8 mouse cellular contexts compared by ENCODE assay signal in the genomic region with DNA sequence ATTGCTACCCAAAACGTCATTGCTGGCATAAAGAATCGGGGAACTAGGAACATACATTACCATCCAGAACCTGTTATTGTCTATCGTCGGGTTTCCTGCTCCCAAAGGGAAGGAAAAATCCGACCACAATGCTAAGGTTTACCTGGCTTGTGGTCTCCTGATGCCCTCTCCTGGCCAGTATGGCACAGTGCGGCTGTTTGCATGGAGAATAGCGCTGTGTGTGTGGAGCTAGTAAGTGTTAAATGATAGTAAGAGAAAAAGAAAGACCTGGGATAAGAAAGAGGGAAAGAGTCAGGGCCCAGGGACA. TPM values are rescaled to one million over a fixed set of nuclear protein-coding genes. Genes with fewer than 3 reads are reported as not detected.
DNase-seq lines count a peak whose midpoint lies in the region; ATAC-seq and TF ChIP-seq lines count a peak whose summit lies in the region.

No protein-coding gene starts in this region.

- DNase-seq in left cerebral cortex, adult 18-20 months (ENCODE audit: low spot score in 2 of 2) = peak; percentile 62 to 69
- DNase-seq in left cerebral cortex, adult 11 months (ENCODE audit: low spot score) = no peak
- DNase-seq in cerebellum, adult 8-10 months = peak; percentile 22
- DNase-seq in hindbrain, postnatal 0 days (ENCODE audit: low spot score) = peak; percentile 91
- peak; percentile 67 to 73 for DNase-seq in left cerebral cortex, postnatal 14 days (ENCODE audit: low spot score in 2 of 2)
- DNase-seq in right cerebral cortex, postnatal 4 days = peak; percentile 60

- WGBS in hindbrain, postnatal 0 days = 2% methylated on average over 7 of the region's 7 CpGs

- TF ChIP-seq CTCF in hindbrain, postnatal 0 days (IDR thresholded peaks at IDR 0.05; ENCODE audit: low read depth) = peak; percentile 99

- intact Hi-C loops in left cerebral cortex, postnatal 14 days (cut with DNase I) = loop anchor here (1.0 to 10.0 kb wide), 2 partner anchors 181 to 1005 kb away; no protein-coding TSS in a partner anchor

- ATAC-seq in frontal cortex, adult (ENCODE audit: low TSS enrichment) = peak; percentile 99
- ATAC-seq in hindbrain, postnatal 0 days = peak; percentile 89
- ATAC-seq in megakaryocyte progenitor cell, adult 5-6 weeks (replicated peaks; ENCODE audit: poor library complexity) = peak; percentile 91

- no peaks in the 10 kb centered on the region for H3K27me3 ChIP-seq in hindbrain, postnatal 0 days (ENCODE audit: insufficient read depth, low read length)

- no peak overlapping the region for H3K27ac ChIP-seq in hindbrain, postnatal 0 days

- no peak overlapping the region for H3K9ac ChIP-seq in hindbrain, postnatal 0 days (replicated peaks; ENCODE audit: low read length)

- H3K4me1 ChIP-seq in hindbrain, postnatal 0 days (ENCODE audit: insufficient read depth, low read length) = no peaks in the 10 kb centered on the region

- H3K4me3 ChIP-seq in hindbrain, postnatal 0 days (ENCODE audit: low read length) = peak overlapping the region; percentile 20

- no peaks in the 10 kb centered on the region for H3K36me3 ChIP-seq in hindbrain, postnatal 0 days (ENCODE audit: insufficient read depth, low read length)

- peak overlapping the region; percentile 46 for H3K4me2 ChIP-seq in hindbrain, postnatal 0 days (ENCODE audit: low read depth, low read length)

- no peaks in the 10 kb centered on the region for H3K9me3 ChIP-seq in hindbrain, postnatal 0 days (ENCODE audit: low read length)

RNA-seq across cellular contexts. Expression of gene Gm45716, which starts 17.5 kb away (rescaled TPM):
- 1 to 10 TPM; 4.1 to 4.7 TPM for total RNA-seq in left cerebral cortex, adult 18-20 months (2021)
- 5.6 and 13.5 TPM in 2 replicates for total RNA-seq in hindbrain, postnatal 0 days (2014; rRNA removed)
- 22.2 and 22.9 TPM in 2 replicates for polyA plus RNA-seq in hindbrain, postnatal 0 days (2015; fragmentation: Nextera tagmentation; extraction: Ambion mirVana)
- total RNA-seq in left cerebral cortex, postnatal 14 days (2021) = 1 to 10 TPM; 4.9 to 5.8 TPM
- total RNA-seq in megakaryocyte progenitor cell, adult 5-6 weeks (2015) = 4.5 and 5.7 TPM in 2 replicates
- total RNA-seq in megakaryocyte progenitor cell, adult 5-6 weeks (2017) = 7.0 and 12.2 TPM in 2 replicates
